Mouse (Mus musculus) adrenal gland, postnatal 14 days (tissue): ENCODE measurements around the gene Dct. TPM values are rescaled to one million over a fixed set of nuclear protein-coding genes. Genes with fewer than 3 reads are reported as not detected.

Source experiments
- DNase-seq: peaks from one replicate; pipeline ENCODE4 v3.0.0; 2021; ENCODE audit warnings: mixed read lengths
- long read RNA-seq, 2 experiments: library from polyadenylated mRNA; stranded (forward); transcript quantifications; one replicate each; pipeline ENCODE4 v2.0.0; 2021
- total RNA-seq: library from RNA; stranded (reverse); gene quantifications from 2 replicates; pipeline ENCODE4 v1.2.3, GENCODE M21; 2021

Dct gene
- not detected in 2 replicates for total RNA-seq
- long read RNA-seq, experiment 1 = 0 reads
- long read RNA-seq, experiment 2 = 0 reads

DNA sequence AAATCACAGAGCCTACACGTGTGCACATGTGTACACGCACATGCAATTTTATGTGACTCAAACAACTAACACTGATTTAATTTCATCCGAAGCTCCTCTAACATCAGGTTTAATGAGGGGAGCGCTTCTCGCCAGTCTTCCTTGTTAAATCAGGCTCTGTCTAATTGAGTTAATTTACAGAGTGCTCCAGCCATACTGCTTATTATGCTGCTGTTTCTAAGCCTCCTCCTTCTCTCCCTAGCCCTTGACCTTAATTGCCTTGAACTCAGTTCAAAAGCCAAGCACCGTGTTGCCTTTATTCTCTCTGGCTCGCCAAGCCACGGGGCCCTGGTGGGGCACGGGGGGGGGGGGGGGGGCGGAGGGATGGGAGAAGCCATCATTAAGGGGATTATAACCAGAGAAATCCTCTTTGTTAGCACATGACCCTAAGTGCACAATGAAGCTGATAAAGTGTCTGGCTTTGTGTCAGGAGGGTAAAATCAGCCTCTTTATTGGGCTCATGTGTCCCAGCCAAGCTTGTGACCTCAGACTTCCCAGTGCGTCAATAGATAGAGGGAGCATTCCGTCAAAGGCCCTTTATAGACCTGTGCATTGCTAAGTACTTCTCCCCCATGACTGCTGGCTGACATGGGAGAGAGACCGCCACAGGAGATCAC lies at the start of gene Dct:
Gene Dct, minus strand, starts transcription at position 270 of the 656 bp plus-strand sequence.
- no peak for DNase-seq

DNA sequence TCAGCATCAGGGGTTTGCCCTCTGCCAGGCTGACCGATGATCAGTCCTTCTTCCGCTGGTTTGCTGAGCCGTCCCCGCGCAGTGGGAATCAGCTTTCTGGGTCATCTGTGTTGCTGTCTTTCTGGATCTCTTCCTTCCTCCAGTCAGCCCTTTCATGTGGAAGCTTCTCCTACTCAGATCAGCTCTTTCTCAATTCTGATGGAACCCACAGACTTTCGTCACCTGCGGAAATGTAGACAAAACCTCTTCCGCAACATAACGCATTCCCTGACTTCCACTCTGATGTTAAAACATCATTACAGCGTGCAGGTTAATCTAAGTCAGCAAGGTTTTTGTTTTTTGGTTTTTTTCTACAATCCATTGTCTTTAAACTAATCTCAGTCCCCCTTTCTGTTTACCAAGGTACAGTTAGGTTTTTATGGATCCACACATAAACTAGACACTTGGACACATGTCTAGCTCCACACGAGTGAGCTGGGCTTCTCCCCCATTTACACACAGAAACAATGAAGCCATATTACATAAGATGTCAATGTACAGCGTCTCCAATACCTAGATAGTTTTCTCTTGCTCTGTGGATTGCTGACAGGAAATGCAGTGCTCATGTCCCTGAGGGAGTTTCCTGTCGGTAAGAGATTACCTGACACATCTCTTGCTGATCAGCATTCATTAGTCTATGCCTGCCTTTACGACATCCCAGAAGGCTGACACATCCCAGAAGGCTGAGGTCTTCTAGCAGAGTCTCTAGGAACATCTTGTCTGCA lies 49.4 kb upstream of the Dct start:
- no peak for DNase-seq

DNA sequence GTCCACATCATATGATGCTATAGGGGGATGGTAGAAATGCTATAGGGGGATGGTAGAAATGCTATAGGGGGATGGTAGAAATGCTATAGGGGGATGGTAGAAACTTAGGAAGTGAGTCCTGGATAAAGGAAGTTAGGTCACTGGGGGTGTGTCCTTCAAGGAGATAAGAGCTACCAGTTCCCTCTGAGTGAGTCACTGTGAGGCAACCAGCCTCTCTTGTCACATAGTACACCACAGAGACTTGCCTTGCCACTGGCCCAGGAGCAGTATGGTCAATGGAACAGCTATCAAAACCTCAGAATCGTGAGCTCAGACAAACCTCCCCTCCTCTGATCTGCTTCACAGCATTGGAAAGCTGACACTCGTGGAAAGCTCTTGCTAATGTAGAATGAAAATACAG lies 46.2 kb upstream of the Dct start:
- no peak for DNase-seq

DNA sequence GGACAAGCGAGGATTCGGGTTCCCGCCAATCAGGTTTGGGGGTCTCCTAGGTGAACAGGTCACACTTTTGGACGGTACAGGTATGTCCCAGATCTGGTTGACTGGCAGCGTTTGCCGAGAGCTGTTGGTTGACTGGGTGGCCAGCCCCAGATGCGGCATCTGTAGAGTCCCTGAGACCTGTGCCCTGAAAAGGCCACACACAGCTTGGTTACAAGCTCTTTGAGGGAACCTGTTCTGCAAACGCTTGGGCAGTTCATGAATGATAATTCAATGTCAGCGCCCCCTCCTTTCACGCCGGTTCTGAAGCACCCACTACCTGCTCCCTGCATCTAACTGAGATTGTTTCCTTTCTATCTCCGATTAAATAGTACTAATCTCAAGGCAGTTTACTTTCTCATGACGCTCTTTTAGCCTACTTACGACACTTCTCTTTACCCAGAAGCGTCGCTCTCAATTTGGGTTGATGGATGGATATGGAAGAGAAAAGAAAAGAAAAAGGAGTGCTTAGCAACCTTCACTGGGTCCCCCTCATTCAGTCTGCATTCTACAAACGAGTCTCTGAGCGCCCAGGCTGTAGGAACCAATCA lies 37.9 kb upstream of the Dct start:
- no peak for DNase-seq

DNA sequence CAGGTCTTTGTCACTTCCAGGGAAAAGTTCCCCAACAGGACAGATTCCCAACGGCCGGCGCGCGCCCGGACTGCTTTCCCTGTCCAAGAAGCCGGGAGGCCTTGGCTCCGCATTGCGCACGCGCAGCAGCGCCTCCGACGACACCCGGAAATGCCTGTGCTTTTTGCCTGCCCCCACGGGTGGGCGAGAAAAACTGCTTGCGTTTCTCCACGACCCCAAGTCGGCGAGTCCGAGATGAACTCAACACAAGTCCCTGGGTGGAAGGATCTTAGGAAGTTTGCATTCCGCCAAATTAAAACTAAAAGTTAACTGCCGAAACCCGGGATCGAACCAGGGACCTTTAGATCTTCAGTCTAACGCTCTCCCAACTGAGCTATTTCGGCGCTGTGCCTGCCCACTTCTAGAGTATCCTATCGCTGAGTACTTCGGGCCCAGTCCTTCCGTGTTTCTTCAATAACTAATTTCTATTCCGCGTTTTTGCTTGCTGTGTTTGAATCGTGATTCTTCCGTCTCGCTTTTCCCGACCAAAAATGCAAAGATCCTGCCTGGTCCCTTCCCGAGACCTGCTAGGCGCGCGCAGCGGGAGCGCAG lies 37.3 kb upstream of the Dct start:
- peak; percentile 97 for DNase-seq

DNA sequence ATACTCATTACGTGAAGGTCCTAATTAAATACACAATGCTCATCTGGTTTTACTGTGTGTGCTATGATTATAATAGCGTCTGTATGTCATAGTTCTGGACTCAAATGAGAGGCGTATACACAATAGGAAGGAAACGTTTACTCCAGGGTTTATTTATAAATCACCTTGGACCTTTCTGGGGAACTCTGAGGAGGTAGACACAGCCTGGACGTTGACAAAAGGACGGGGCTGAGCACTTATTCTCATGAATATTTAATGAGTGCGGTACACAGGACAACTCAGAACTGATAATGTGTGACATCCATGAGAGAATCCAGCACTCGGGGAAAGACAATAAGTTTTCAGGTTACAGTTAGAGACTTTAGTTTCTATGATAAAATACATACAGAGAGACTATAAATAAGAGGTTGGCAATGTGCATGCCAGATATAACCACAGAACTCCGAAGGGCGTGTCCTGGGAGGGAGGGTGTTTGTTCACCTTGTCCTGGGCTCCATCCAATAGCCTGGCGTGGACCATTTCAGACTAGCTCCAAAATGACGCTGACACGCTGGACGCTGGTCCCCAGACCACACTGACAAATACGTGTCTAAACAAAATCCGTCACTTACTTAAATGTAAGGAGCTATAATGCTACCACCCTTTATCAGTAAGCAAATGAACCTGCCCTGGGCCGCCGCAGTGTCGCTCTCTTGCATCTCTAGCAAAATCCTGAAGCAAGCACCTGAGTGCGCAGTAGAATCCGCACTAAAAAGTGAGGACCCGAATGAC lies 36.6 kb upstream of the Dct start:
- peak; percentile 46 for DNase-seq

DNA sequence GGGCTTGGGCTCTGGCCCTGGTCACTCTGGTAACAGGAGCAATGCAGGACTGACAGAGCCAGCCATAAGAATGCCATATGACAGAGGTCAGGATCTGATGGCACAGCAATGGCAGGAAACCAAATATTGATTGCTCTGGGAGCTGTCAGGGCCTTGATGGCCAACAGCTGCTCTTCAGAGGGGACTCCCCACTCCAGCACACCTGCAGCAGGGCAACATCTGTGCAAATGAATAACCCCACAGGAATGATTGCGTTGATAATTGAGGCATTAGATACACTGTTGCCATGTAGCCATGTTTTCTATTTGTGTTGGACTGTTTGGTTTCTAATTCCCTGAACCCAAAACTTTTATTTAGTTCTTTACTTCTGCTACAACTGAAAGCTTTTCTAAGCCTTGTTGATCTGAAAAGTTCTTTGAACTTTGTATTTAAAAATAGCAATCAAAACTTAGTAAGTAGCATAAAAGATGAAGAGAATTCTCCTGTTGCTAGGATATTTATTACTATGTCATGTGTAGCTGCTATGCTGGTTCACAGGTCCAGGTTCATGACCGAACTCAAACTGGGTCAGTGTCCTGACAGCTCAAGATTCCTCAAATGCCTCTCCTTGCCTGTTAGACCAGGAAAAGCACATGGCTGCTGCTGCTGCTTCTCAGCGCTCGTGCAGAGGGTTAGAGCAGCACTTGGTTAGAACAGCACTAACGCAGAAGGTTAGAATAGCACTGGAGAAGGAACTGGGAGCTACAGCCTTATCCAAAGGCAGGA lies 34.4 kb upstream of the Dct start:
- DNase-seq = no peak

DNA sequence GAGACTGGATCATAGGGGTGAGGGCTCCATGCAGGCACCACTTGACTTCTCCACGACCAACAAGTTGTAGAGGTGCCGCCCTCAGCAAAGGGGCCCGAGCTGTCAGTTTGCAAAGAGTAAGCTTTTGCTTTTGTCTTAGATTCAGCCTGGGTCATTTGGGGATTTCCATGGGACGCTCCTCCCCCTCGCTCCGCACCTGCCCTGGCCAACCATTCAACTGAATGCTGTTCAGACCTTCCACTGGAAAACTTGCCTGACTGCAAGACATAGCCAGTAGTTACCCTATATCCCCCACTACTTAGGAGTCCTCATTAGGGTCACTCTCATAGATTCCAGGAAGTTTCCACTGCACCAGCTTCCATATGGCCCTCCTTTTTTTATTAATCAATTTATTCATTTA lies 31.8 kb upstream of the Dct start:
- DNase-seq = no peak

DNA sequence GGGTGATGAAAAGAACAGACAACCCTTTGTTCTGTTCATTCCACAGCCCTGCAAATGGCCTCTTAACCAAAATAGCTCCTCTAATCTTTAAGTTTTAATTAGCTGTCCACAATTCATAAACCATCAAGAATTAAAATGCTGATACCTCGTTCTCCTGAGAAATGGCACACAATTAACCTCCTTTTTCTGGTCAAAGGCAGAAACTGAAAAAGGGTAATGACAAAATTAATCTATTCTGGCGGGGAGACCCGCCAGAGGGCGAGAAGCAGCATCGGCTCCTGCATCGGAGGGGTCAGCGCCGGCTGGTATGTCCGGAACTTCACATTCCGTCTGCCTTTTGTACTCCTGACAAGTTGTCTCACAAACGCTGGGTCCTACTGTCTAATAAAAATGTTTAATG lies 28.6 kb upstream of the Dct start:
- no peak for DNase-seq

DNA sequence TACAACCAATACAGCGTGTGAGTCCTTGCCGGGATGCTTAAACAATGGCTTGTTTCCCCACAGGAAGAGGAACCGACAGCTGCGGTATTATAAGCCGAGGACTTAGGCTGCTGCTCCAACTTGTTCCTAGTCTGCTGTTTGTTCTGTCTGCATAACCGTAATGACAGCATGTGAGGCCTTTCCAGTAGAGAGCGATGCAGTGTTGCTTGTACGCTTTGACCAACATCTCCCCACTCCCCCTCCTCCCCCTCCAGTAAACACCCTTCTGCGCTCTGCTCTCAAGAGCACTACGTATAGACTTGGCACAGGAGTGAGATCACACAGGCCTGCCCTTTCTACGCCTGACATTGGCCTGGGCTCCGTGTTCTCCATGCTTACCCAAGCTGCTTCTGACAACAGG lies 18.1 kb upstream of the Dct start:
- no peak for DNase-seq

DNA sequence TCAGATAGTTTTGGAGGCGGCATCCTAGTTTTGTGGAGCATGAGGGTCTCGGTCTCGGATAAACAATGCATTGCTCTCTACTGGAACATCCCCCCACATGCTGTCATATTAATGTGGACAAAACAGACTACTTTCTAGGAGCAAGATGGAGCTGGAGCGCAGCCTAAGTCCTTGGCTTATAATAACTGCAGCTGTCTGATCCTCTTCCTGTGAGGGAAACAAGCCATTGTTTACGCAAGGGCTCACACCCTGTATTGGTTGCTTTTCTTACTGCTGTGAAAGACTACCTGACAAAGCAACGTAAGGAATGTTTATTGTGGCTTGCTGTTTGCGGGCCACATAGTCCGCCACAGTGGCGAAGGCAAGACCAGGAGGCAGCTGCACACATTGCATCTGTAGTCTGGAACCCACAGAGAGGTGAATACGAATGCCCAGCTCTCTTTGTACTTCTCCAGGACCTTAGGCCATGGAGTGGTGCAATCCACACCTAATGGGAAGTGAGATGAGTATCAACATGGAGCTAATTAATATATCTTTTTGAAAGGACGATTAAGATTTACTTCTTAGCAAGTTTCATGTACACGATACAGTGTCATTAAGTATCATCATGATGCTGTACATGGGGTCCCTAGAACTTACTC lies 17.5 kb upstream of the Dct start:
- no peak for DNase-seq

DNA sequence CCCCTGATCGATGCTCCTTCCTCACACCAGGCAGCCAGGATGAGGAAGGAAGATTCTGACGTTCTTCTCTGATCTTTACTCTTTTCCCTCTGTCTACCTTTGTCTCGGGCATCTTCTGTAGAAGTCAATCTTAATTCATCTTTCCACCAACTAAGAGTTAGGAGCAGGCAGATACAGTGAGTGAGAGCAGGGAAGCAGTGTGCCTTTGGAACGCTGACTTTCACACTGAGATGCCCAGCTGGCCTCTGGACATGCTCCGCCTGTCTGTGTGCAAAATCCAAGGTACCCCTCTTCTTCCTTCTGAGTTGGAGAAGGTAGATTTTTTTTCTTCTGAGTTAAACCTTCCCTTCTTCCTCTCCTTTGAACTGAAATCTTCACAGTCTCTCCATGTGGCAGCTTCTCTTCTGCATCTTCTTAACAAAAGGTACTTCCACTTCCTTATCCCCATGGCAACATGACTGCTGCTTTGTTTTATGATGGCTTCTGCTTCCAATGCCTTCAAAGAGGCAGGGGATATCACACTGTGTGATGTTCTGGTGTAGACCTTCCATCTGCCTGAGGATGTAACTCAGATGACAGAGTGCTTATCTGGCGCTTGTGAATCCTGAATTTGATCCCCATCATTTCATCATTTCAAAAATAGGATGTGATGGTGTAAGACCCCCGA lies 9.9 kb upstream of the Dct start:
- DNase-seq = no peak

DNA sequence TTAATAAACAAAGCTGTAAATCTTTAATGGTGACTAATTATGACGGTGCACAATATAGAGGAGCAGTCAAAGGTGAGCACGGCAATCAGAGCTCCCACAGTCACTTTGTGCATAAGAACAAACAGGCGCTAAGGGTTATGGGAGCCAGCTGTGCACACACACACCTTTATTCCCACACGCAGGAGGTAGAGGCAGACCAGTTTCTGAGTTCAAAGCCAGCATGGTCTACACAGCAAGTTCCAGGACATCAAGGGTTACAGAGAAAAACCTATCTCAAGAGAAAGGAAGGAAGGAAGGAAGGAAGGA lies 6.5 kb upstream of the Dct start:
- DNase-seq = no peak

DNA sequence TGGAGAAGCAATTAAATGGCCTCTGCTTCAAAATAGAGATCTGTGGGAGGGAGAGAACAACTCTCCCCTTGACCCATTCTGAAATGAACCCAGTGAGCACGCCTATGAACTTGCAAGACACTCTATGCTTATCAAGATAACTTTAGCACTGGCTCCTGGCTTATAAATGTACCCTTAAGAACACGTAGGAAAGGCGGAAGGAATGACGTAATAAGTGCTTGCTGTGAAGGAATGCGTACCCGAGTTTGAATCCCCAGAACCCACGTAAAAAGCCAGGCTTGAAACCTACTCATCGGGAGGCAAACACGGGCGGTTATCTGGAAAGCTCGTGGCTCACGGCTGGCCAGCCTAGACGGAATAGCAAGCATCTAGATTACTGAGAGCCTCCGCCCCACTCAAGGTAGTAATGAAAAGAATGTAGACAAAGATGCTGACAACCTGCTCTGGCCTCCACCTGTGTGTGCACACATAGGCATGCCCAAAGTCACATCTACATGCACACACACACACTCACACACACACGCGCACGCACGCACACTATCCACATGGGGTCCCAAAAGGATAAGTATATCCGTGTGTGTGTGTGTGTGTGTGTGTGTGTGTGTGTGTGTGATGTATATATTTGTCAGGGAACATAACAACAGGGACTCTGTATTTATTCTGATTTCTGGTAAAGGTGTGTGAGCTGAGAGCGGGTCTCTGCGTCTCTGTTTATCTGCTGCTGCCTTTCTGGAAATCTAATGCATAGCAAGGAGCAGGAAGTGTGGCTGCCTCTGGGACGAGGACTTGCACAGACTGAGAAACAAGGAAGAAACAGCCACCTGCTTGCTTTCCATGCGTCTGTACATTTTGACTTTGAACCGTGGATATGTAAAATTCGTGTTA lies 5.9 kb upstream of the Dct start:
- no peak for DNase-seq

DNA sequence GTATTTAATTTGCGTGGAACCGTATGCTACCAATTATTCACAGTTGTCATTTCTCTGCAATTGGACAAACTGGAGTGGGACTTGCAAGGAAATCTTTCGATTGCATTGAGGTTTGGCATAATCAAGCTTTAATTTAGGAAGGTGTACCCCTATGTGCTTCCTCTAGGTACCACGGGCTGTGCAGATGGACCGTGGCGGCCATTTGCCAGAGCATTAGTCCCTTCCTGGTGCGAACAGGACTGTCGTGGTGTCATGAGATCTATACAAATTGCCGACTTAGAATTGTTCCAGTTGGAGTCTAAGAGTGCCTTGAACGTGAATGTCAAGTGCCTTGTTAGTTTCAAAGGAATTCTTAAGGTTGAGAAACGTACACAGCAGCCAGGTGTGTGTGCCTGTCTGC lies 726 bp upstream of the Dct start:
- no peak for DNase-seq

DNA sequence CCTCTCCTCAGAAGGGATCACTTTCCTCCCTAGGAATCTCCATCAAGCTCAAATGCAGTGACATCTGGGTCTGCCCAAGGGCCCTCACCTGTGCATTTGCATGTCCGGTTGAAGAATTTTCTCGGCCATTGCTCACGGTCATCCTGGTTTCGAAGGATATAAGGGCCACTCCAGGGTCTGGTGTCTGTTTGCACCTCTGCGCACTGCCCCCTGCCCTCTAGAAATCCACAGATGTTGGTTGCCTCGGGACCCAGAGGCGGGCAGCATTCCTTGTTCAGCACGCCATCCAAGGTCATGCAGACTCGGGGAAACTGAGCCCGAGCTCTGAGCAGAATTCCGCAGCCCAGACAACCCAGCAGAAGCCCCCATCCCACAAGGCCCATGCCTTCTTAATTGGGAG lies 648 bp downstream of the Dct start:
- DNase-seq = no peak

DNA sequence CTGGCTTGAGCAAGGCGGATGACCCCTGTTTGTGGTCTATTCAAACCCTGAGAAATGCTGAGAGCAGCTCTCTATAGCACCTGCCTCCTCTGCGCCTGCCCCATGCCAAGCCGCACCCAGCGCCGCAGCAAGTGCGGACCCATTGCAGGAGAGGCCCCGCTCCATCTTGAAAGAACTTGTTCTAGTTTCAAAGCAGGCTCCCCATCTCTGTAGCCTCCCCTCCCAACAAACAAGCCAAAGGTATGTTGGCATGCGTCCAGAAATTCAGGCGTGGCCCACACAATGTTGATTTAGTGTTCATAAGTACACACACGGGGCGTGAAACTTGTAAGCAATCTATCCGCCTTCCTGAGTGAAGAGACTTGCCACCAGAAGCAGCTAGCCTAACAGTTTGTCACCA lies 1.1 kb downstream of the Dct start:
- DNase-seq = no peak

DNA sequence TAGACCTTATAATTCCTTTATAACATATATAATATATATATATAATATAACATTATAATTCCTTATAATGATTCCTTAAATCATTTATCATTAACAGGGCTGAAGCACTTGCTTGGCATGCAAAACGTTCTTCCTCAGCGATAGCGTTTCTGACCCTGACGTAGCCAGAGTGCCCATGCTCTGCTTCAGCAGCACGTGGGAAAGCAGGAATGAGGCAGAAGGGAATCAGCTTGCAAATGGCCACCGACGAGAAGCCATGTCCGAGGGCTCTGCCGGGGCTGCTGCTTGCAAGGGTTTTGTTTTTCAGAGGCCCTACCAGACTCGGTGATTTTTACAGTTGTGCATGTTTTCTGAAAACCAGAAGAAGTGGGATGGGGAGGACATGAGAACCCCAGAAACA lies 1.6 kb downstream of the Dct start:
- no peak for DNase-seq

DNA sequence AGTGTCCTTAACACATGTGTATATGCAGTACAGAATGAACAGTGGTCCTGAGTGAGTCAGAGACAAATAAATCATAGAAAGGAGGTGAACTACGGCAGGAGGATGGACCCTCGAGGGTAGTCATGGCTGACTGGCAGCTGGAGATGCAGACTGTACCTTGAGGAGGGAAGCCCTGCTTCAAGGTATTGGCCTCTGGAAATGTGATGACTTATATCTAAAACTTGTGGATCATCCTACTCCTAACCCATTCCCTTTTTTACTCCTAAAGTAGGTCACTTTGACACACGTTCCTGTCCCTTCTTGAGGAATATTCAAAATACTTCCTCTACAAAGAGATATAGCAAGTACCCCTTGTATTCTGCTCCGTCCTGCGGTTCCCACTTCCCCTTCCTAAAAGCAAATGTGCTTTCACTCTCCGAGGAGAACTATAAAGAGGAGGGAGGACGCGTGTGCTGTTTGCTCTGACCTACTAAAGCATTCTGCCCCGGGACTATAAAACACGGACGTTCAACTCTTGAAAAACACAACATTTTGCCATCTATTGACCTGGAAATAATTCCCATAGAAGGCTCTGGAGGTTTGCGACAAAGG lies 2.3 kb downstream of the Dct start:
- DNase-seq = no peak
